Mouse (Mus musculus) forebrain, embryonic 15.5 days (tissue): ENCODE measurements around the gene Scarf1. TPM values are rescaled to one million over a fixed set of nuclear protein-coding genes. Genes with fewer than 3 reads are reported as not detected.
A peak's percentile ranks its signal among the peaks of the same experiment; 100 is the strongest.

Experiments
- ATAC-seq: fragments of 200-750 bp; cut with Nextera tagmentation; replicated peaks from 2 replicates; pipeline ENCODE4 v1.8.0; 2017; ENCODE audit warnings: mild to moderate bottlenecking, moderate TSS enrichment, moderate library complexity
- H3K27ac ChIP-seq: fragments of 300-500 bp; sonication (generic); replicated peaks from 2 replicates; pipeline ENCODE4 v1.5.1; 2015; ENCODE audit warnings: mild to moderate bottlenecking, inconsistent platforms
- H3K27me3 ChIP-seq: fragments of 300-500 bp; sonication (generic); 2 replicates; pipeline ENCODE4 v1.6.1; 2015; ENCODE audit warnings: inconsistent platforms
- H3K36me3 ChIP-seq: fragments of 300-500 bp; sonication (generic); 2 replicates; pipeline ENCODE4 v1.6.1; 2015; ENCODE audit warnings: mild to moderate bottlenecking, inconsistent platforms
- H3K4me1 ChIP-seq: fragments of 300-500 bp; sonication (generic); 2 replicates; pipeline ENCODE4 v1.6.1; 2015; ENCODE audit warnings: inconsistent platforms
- H3K4me2 ChIP-seq: fragments of 300-500 bp; sonication (generic); replicated peaks from 2 replicates; pipeline ENCODE4 v1.6.1; 2015; ENCODE audit warnings: mild to moderate bottlenecking, inconsistent platforms
- H3K4me3 ChIP-seq: fragments of 300-500 bp; sonication (generic); 2 replicates; pipeline ENCODE4 v1.5.1; 2015; ENCODE audit warnings: mild to moderate bottlenecking, inconsistent platforms
- H3K9ac ChIP-seq: fragments of 300-500 bp; sonication (generic); replicated peaks from 2 replicates; pipeline ENCODE4 v1.6.1; 2015; ENCODE audit warnings: mild to moderate bottlenecking, inconsistent platforms
- H3K9me3 ChIP-seq: fragments of 300-500 bp; sonication (generic); 2 replicates; pipeline ENCODE4 v1.6.1; 2016; ENCODE audit warnings: inconsistent platforms
- WGBS: fragments of 180-500 bp; shearing (Covaris S2); methylation state at CpG from one replicate; pipeline ENCODE4 v1.1.7; 2015; ENCODE audit warnings: mixed read lengths; 5-methylcytosine and 5-hydroxymethylcytosine counted together
- polyA plus RNA-seq: library from polyadenylated mRNA; unstranded; fragments of >200 nt; fragmentation: Nextera tagmentation; extraction: Ambion mirVana; gene quantifications from 2 replicates; pipeline ENCODE4 v1.2.1, GENCODE M21; 2015

The Scarf1 gene
- polyA plus RNA-seq = 3.1 and 3.3 TPM in 2 replicates

- no peak for ATAC-seq
- H3K4me2 ChIP-seq = no peak within 1 kb of the TSS
These were observed at the start of gene Scarf1 for GRCm38 (mm10) chr11:75513336-75513735. Gene Scarf1 (plus strand): TSS chr11:75513540.

GRCm38 (mm10) chr11:75463624-75464023, 49.7 kb upstream of the Scarf1 start:
- Histone ChIP-seq H3K4me2 (no peak overlapping the region), H3K4me3 (no peak overlapping the region), H3K27me3 (no peaks in the 10 kb centered on the region), H3K27ac (no peak overlapping the region), H3K36me3 (peaks cover 8% of the 10 kb centered on the region; the same call in 1 of the 2 replicates), H3K9me3 (no peaks in the 10 kb centered on the region), H3K4me1 (peaks cover 32% of the 10 kb centered on the region), H3K9ac (no peak overlapping the region)
- ATAC-seq = no peak
- WGBS = 72% methylated on average over 4 of the region's 4 CpGs

More at GRCm38 (mm10) chr11:75513336-75513735, at the start of gene Scarf1:
- Histone ChIP-seq H3K4me1 (peaks cover 15% of the 10 kb centered on the region), H3K36me3 (peaks cover 13% of the 10 kb centered on the region), H3K27me3 (no peaks in the 10 kb centered on the region), H3K4me3 (no peak within 1 kb of the TSS), H3K9me3 (no peaks in the 10 kb centered on the region), H3K9ac (no peak within 1 kb of the TSS), H3K27ac (no peak within 1 kb of the TSS)
- 62% methylated on average over 8 of the region's 8 CpGs for WGBS

- Histone ChIP-seq H3K27me3 (no peaks in the 10 kb centered on the region), H3K36me3 (peaks cover 8% of the 10 kb centered on the region; the same call in 1 of the 2 replicates), H3K4me2 (no peak overlapping the region), H3K27ac (no peak overlapping the region), H3K9ac (no peak overlapping the region), H3K9me3 (no peaks in the 10 kb centered on the region), H3K4me1 (peaks cover 32% of the 10 kb centered on the region), H3K4me3 (no peak overlapping the region)
- no peak for ATAC-seq
- WGBS = 86% methylated on average over 6 of the region's 6 CpGs
These were observed 48.9 kb upstream of the Scarf1 start for GRCm38 (mm10) chr11:75464417-75464816.

GRCm38 (mm10) chr11:75465051-75465450, 48.3 kb upstream of the Scarf1 start:
- H3K9ac ChIP-seq = no peak overlapping the region
- no peaks in the 10 kb centered on the region for H3K9me3 ChIP-seq
- H3K27ac ChIP-seq = no peak overlapping the region
- no peak overlapping the region for H3K4me3 ChIP-seq
- H3K27me3 ChIP-seq = no peaks in the 10 kb centered on the region
- 81% methylated on average over 6 of the region's 6 CpGs for WGBS
- H3K4me2 ChIP-seq = no peak overlapping the region
- H3K36me3 ChIP-seq = peaks cover 8% of the 10 kb centered on the region; the same call in 1 of the 2 replicates
- no peak for ATAC-seq
- peaks cover 28% of the 10 kb centered on the region for H3K4me1 ChIP-seq

- no peaks in the 10 kb centered on the region for H3K27me3 ChIP-seq
- H3K9me3 ChIP-seq = no peaks in the 10 kb centered on the region
- no peak overlapping the region for H3K27ac ChIP-seq
- no peak overlapping the region for H3K4me3 ChIP-seq
- no peak for ATAC-seq
- H3K36me3 ChIP-seq = peaks cover 8% of the 10 kb centered on the region; the same call in 1 of the 2 replicates
- no peak overlapping the region for H3K9ac ChIP-seq
- peaks cover 17% of the 10 kb centered on the region for H3K4me1 ChIP-seq
- no peak overlapping the region for H3K4me2 ChIP-seq
- WGBS = 97% methylated on average over 4 of the region's 4 CpGs
These were observed 46.4 kb upstream of the Scarf1 start for GRCm38 (mm10) chr11:75466731-75467505.

GRCm38 (mm10) chr11:75467512-75468215, 45.7 kb upstream of the Scarf1 start:
- no peaks in the 10 kb centered on the region for H3K9me3 ChIP-seq
- H3K27me3 ChIP-seq = no peaks in the 10 kb centered on the region
- H3K4me2 ChIP-seq = peak overlapping the region; percentile 41
- WGBS = 18% methylated on average over 19 of the region's 19 CpGs
- H3K36me3 ChIP-seq = peaks cover 8% of the 10 kb centered on the region; the same call in 1 of the 2 replicates
- no peak for ATAC-seq
- no peak overlapping the region for H3K9ac ChIP-seq
- peak overlapping the region; percentile 14; the same call in 1 of the 2 replicates for H3K4me3 ChIP-seq
- peaks cover 10% of the 10 kb centered on the region for H3K4me1 ChIP-seq
- no peak overlapping the region for H3K27ac ChIP-seq

- H3K4me2 ChIP-seq = peak overlapping the region; percentile 41
- peaks cover 8% of the 10 kb centered on the region; the same call in 1 of the 2 replicates for H3K36me3 ChIP-seq
- no peak overlapping the region for H3K27ac ChIP-seq
- H3K4me1 ChIP-seq = 0 out of 2 replicates have a peak, but pooled peaks cover 5% of the 10 kb centered on the region
- no peak for ATAC-seq
- no peaks in the 10 kb centered on the region for H3K27me3 ChIP-seq
- H3K9me3 ChIP-seq = no peaks in the 10 kb centered on the region
- H3K9ac ChIP-seq = no peak overlapping the region
- WGBS = 67% methylated on average over 7 of the region's 7 CpGs
- peak overlapping the region; percentile 14; the same call in 1 of the 2 replicates for H3K4me3 ChIP-seq
These were observed 44.9 kb upstream of the Scarf1 start for GRCm38 (mm10) chr11:75468410-75468809.

- Histone ChIP-seq H3K4me2 (no peak overlapping the region), H3K4me3 (no peak overlapping the region), H3K9me3 (no peaks in the 10 kb centered on the region), H3K27me3 (no peaks in the 10 kb centered on the region), H3K9ac (no peak overlapping the region), H3K4me1 (0 out of 2 replicates have a peak, but pooled peaks cover 5% of the 10 kb centered on the region), H3K27ac (no peak overlapping the region), H3K36me3 (peaks cover 8% of the 10 kb centered on the region; the same call in 1 of the 2 replicates)
- WGBS = 95% methylated on average over 4 of the region's 4 CpGs
- no peak for ATAC-seq
These were observed 44.1 kb upstream of the Scarf1 start for GRCm38 (mm10) chr11:75469261-75469660.

GRCm38 (mm10) chr11:75470675-75471074, 42.7 kb upstream of the Scarf1 start:
- Histone ChIP-seq H3K4me1 (0 out of 2 replicates have a peak, but pooled peaks cover 5% of the 10 kb centered on the region), H3K27ac (no peak overlapping the region), H3K9me3 (no peaks in the 10 kb centered on the region), H3K4me2 (no peak overlapping the region), H3K9ac (no peak overlapping the region), H3K36me3 (peaks cover 3% of the 10 kb centered on the region; the same call in 1 of the 2 replicates), H3K27me3 (no peaks in the 10 kb centered on the region), H3K4me3 (no peak overlapping the region)
- 89% methylated on average over 3 of the region's 3 CpGs for WGBS
- ATAC-seq = no peak

GRCm38 (mm10) chr11:75472469-75473081, 40.8 kb upstream of the Scarf1 start:
- Histone ChIP-seq H3K4me1 (0 out of 2 replicates have a peak, but pooled peaks cover 5% of the 10 kb centered on the region), H3K4me2 (no peak overlapping the region), H3K9ac (no peak overlapping the region), H3K4me3 (no peak overlapping the region), H3K36me3 (no peaks in the 10 kb centered on the region), H3K27me3 (no peaks in the 10 kb centered on the region), H3K27ac (no peak overlapping the region), H3K9me3 (no peaks in the 10 kb centered on the region)
- WGBS = 83% methylated on average over 11 of the region's 11 CpGs
- ATAC-seq = no peak

- H3K4me1 ChIP-seq = no peaks in the 10 kb centered on the region
- H3K4me3 ChIP-seq = no peak overlapping the region
- H3K27ac ChIP-seq = no peak overlapping the region
- 61% methylated on average over 7 of the region's 7 CpGs for WGBS
- no peak overlapping the region for H3K9ac ChIP-seq
- H3K36me3 ChIP-seq = no peaks in the 10 kb centered on the region
- H3K27me3 ChIP-seq = no peaks in the 10 kb centered on the region
- H3K4me2 ChIP-seq = no peak overlapping the region
- no peaks in the 10 kb centered on the region for H3K9me3 ChIP-seq
- no peak for ATAC-seq
These were observed 40.0 kb upstream of the Scarf1 start for GRCm38 (mm10) chr11:75473376-75473775.
